Mouse (Mus musculus) MEL (cell line): ENCODE data around the gene Per1. TPM values are rescaled to one million over a fixed set of nuclear protein-coding genes. Genes with fewer than 3 reads are reported as not detected.

Experiments
- DNase-seq: peaks from one replicate; pipeline ENCODE4 v3.0.0; 2011; ENCODE audit warnings: low read depth, low spot score
- H3K27ac ChIP-seq: 2 replicates; pipeline ENCODE4 v1.5.1; 2012; ENCODE audit warnings: low read depth, mild to moderate bottlenecking, control low read depth, low read length, moderate library complexity; ENCODE audit not compliant: control insufficient read depth
- H3K27me3 ChIP-seq, 2 experiments: fragments of 150-350 bp in 1 of 2; sonication (generic) in 1 of 2; 2 replicates each; pipeline ENCODE4 v1.6.1; 2012; ENCODE audit warnings: low read length in 2 of 2, mild to moderate bottlenecking in 2 of 2, improper control_type of control experiment in 1 of 2, moderate library complexity in 1 of 2; ENCODE audit not compliant: insufficient read depth in 2 of 2, control insufficient read depth in 1 of 2
- H3K36me3 ChIP-seq, 2 experiments: 2 replicates each; pipeline ENCODE4 v1.6.1; 2012 to 2014; ENCODE audit warnings: low read length in 2 of 2, improper control_type of control experiment in 1 of 2, inconsistent platforms in 1 of 2, mild to moderate bottlenecking in 1 of 2; ENCODE audit not compliant: insufficient read depth in 2 of 2, control insufficient read depth in 1 of 2
- H3K4me1 ChIP-seq, 2 experiments: fragments of 150-350 bp in 1 of 2; sonication (generic) in 1 of 2; 2 replicates each; pipeline ENCODE4 v1.6.1; 2012; ENCODE audit warnings: low read length in 2 of 2, improper control_type of control experiment in 1 of 2, mild to moderate bottlenecking in 1 of 2; ENCODE audit not compliant: insufficient read depth in 2 of 2, control insufficient read depth in 1 of 2
- H3K4me3 ChIP-seq, 2 experiments: fragments of 150-350 bp in 1 of 2; sonication (generic) in 1 of 2; 2 replicates each; pipeline ENCODE4 v1.5.1; 2012; ENCODE audit warnings: low read depth in 2 of 2, low read length in 2 of 2, mild to moderate bottlenecking in 2 of 2, moderate library complexity in 2 of 2, control low read depth in 1 of 2, improper control_type of control experiment in 1 of 2; ENCODE audit not compliant: control insufficient read depth in 1 of 2, insufficient read depth in 1 of 2
- H3K79me2 ChIP-seq: 2 replicates; pipeline ENCODE4 v1.6.1; 2012; ENCODE audit warnings: mild to moderate bottlenecking, low read length, moderate library complexity; ENCODE audit not compliant: control insufficient read depth, poor library complexity, insufficient read depth
- H3K9ac ChIP-seq: 2 replicates; pipeline ENCODE4 v1.6.1; 2012; ENCODE audit warnings: low read depth, mild to moderate bottlenecking, control low read depth, low read length, moderate library complexity; ENCODE audit not compliant: control insufficient read depth, poor library complexity, severe bottlenecking
- H3K9me3 ChIP-seq: fragments of 150-350 bp; sonication (generic); replicated peaks from 2 replicates; pipeline ENCODE4 v1.6.1; 2012; ENCODE audit warnings: mild to moderate bottlenecking, low read length, improper control_type of control experiment, moderate library complexity; ENCODE audit not compliant: insufficient read depth
- CHD2 ChIP-seq: IDR thresholded peaks from 2 replicates; pipeline ENCODE4 v1.6.1; 2011; ENCODE audit warnings: low read length, improper control_type of control experiment
- E2F4 ChIP-seq: IDR thresholded peaks from 2 replicates; pipeline ENCODE4 v1.6.1; 2011; ENCODE audit warnings: low read depth, low read length, improper control_type of control experiment, borderline replicate concordance
- ETS1 ChIP-seq: IDR thresholded peaks from 2 replicates; pipeline ENCODE4 v1.6.1; 2012; ENCODE audit warnings: low read depth, mild to moderate bottlenecking, inconsistent platforms, low read length, improper control_type of control experiment, moderate library complexity
- GABPA ChIP-seq: IDR thresholded peaks from 2 replicates; pipeline ENCODE4 v1.6.1; 2012; ENCODE audit warnings: low read depth, mild to moderate bottlenecking, inconsistent platforms, low read length, improper control_type of control experiment, moderate library complexity
- MAFK ChIP-seq: IDR thresholded peaks from 2 replicates; pipeline ENCODE4 v1.6.1; 2011; ENCODE audit warnings: low read depth, mild to moderate bottlenecking, low read length, improper control_type of control experiment, borderline replicate concordance
- MAX ChIP-seq: IDR thresholded peaks from 2 replicates; pipeline ENCODE4 v1.6.1; 2011; ENCODE audit warnings: low read length, improper control_type of control experiment
- MAZ ChIP-seq: IDR thresholded peaks from 2 replicates; pipeline ENCODE4 v1.6.1; 2012; ENCODE audit warnings: low read depth, mild to moderate bottlenecking, inconsistent platforms, low read length, improper control_type of control experiment
- MXI1 ChIP-seq: IDR thresholded peaks from 2 replicates; pipeline ENCODE4 v1.6.1; 2011; ENCODE audit warnings: mild to moderate bottlenecking, low read depth, low read length, improper control_type of control experiment
- MYC ChIP-seq: IDR thresholded peaks from 2 replicates; pipeline ENCODE4 v1.6.1; 2011; ENCODE audit warnings: low read depth, mild to moderate bottlenecking, low read length, improper control_type of control experiment, moderate library complexity
- NELFE ChIP-seq: IDR thresholded peaks from 2 replicates; pipeline ENCODE4 v1.6.1; 2011; ENCODE audit warnings: low read depth, low read length, improper control_type of control experiment
- POLR2AphosphoS5 ChIP-seq: IDR thresholded peaks from 2 replicates; pipeline ENCODE4 v1.6.1; 2012; ENCODE audit warnings: low read depth, borderline replicate concordance, mild to moderate bottlenecking, inconsistent platforms, low read length, moderate library complexity, mixed read lengths
- SIN3A ChIP-seq: IDR thresholded peaks from 2 replicates; pipeline ENCODE4 v1.6.1; 2012; ENCODE audit warnings: low read length, improper control_type of control experiment, inconsistent platforms
- SMC3 ChIP-seq: IDR thresholded peaks from 2 replicates; pipeline ENCODE4 v1.6.1; 2011; ENCODE audit warnings: low read depth, low read length, improper control_type of control experiment
- TBP ChIP-seq: IDR thresholded peaks from 2 replicates; pipeline ENCODE4 v1.8.0; 2011; ENCODE audit warnings: low read depth, low read length, improper control_type of control experiment
- TCF12 ChIP-seq: IDR thresholded peaks from 2 replicates; pipeline ENCODE4 v1.6.1; 2014; ENCODE audit warnings: low read depth, mild to moderate bottlenecking, inconsistent platforms, low read length, improper control_type of control experiment, moderate library complexity
- UBTF ChIP-seq: IDR thresholded peaks from 2 replicates; pipeline ENCODE4 v1.6.1; 2012; ENCODE audit warnings: low read depth, mild to moderate bottlenecking, inconsistent platforms, low read length, improper control_type of control experiment, moderate library complexity, borderline replicate concordance; ENCODE audit not compliant: insufficient read depth
- ZC3H11A ChIP-seq: IDR thresholded peaks from 2 replicates; pipeline ENCODE4 v1.6.1; 2012; ENCODE audit warnings: low read depth, mild to moderate bottlenecking, inconsistent platforms, low read length, improper control_type of control experiment
- polyA plus RNA-seq, 2 experiments: library from polyadenylated mRNA; stranded (reverse) in 1 of 2; unstranded in 1 of 2; fragments of >175 nt in 1 of 2; fragments of >200 nt in 1 of 2; gene quantifications; 2 replicates each; pipeline versions ENCODE4 v1.2.1 to v1.2.4; 2012; ENCODE audit warnings: low replicate concordance in 2 of 2, low read depth in 1 of 2; ENCODE audit not compliant: insufficient read length in 2 of 2, insufficient read depth in 1 of 2, missing spikeins in 1 of 2
- total RNA-seq: library from RNA; depleted of rRNA; stranded (reverse); fragments of 300-350 nt; gene quantifications from 2 replicates; pipeline ENCODE4 v1.2.3, GENCODE M21; 2012

Gene Per1
- total and polyA plus RNA-seq, 3 experiments = 4.5 to 34.9 TPM; not detected in 1

DNA sequence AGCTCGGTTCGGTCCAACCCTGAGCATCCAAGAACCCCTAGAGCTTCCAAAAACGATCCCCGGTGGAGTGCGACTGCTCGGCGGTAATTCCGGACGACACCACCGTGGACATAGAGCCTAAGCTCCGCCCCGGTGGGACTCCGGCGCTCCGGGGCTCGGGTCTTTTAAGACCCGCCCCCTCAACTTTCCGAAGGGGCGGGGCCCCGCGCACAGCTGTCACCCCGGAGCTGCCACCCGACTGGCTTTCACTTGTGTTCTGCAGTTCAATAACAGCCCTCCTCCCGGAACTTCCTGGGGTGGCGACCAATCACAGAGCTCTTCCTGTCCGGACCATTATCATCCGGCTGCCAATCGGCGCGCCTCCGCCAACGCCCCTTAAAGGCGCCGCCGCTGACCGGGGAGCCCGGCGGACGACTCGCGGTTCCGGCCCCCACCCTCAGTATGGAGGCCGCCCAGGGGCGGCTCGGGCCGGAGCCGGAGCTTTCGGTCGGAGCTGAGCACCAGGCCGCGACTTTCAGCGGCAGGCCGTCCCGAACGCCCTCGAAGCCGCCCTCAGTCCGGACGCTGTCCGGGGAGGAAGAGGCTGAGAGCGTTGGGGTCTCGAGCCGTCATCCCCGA lies 35.6 kb upstream of the Per1 start, which contains the start of gene Borcs6 (continued):
- TF ChIP-seq NELFE = peak; percentile 44; the same call in 1 of the 2 replicates
- no peak for TF ChIP-seq ZC3H11A
- TF ChIP-seq MAFK = no peak
- no peak for TF ChIP-seq SMC3

DNA sequence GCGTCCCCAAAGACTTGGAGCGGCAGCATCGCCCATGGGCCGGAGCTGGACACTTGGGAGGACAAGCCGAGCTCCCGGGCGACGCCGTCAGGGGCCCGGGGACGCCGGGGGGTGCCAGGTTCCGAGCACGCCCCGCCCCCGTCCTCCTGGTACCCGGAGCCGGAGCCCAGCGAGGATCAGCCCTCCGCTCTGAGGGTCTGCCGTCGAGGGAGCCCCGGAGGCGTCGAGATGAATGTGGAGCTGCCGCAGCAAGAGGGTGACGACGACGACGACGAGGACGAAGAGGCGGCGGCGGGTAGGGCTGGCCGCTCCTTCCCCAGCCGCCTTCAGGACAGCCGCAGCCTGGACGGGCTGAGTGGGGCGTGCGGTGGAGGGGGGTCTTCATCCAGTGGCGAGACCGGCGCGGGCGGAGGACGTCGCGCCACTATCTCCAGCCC lies 35.0 kb upstream of the Per1 start:
- H3K27ac ChIP-seq = peak overlapping the region; percentile 23
- H3K4me3 ChIP-seq = peak overlapping the region; percentile 84 to 87
- H3K79me2 ChIP-seq = peaks cover 10% of the 10 kb centered on the region; the same call in 1 of the 2 replicates
- no peaks in the 10 kb centered on the region for H3K9me3 ChIP-seq
- TF ChIP-seq UBTF = peak; percentile 81; the same call in 1 of the 2 replicates
- 0 out of 2 replicates have a peak, but pooled peaks have one; percentile 6 for TF ChIP-seq ETS1
- no peak for TF ChIP-seq MAFK
- no peak for TF ChIP-seq CHD2
- TF ChIP-seq MAX = peak; percentile 62; the same call in 1 of the 2 replicates
- 0 out of 2 replicates have a peak, but pooled peaks have one; percentile 1 for TF ChIP-seq TCF12
- peaks cover 0 to 6% of the 10 kb centered on the region in 2 experiments; a peak in 2 of 4 replicates for H3K36me3 ChIP-seq
- DNase-seq = peak; percentile 81
- peaks cover 0 to 13% of the 10 kb centered on the region in 2 experiments; a peak in 2 of 4 replicates for H3K4me1 ChIP-seq
- H3K9ac ChIP-seq = peak overlapping the region; percentile 80
- H3K27me3 ChIP-seq = no peaks in the 10 kb centered on the region

- peak overlapping the region; percentile 13; the same call in 1 of the 2 replicates for H3K27ac ChIP-seq
Measured at GRCm38 (mm10) chr11:69060448-69061254, 34.4 kb upstream of the Per1 start.

More at GRCm38 (mm10) chr11:69060448-69061254, 34.4 kb upstream of the Per1 start:
- H3K79me2 ChIP-seq = peaks cover 10% of the 10 kb centered on the region; the same call in 1 of the 2 replicates
- peak; percentile 86 for DNase-seq
- no peaks in the 10 kb centered on the region for H3K27me3 ChIP-seq
- TF ChIP-seq TCF12 (0 out of 2 replicates have a peak, but pooled peaks have one; percentile 1), MYC (0 out of 2 replicates have a peak, but pooled peaks have one; percentile 42), SIN3A (0 out of 2 replicates have a peak, but pooled peaks have one; percentile 10), E2F4 (no peak), MAX (0 out of 2 replicates have a peak, but pooled peaks have one; percentile 12), MXI1 (no peak; the same call in 1 of the 2 replicates), TBP (peak; percentile 57; the same call in 1 of the 2 replicates), POLR2AphosphoS5 (no peak), MAZ (peak; percentile 8; the same call in 1 of the 2 replicates), GABPA (no peak)
- peak overlapping the region; percentile 84 to 87 for H3K4me3 ChIP-seq
- no peaks in the 10 kb centered on the region for H3K9me3 ChIP-seq
- H3K9ac ChIP-seq = peak overlapping the region; percentile 80
- peaks cover 0 to 6% of the 10 kb centered on the region in 2 experiments; a peak in 2 of 4 replicates for H3K36me3 ChIP-seq
- peaks cover 0 to 13% of the 10 kb centered on the region in 2 experiments; a peak in 2 of 4 replicates for H3K4me1 ChIP-seq
